Mouse (Mus musculus) kidney, adult 8-10 months (tissue): ENCODE data around the gene Lsm3.

ENCODE experiments used
- DNase-seq, 2 experiments: peaks; one replicate each; pipeline ENCODE4 v3.0.0; 2022

Gene Lsm3

GRCm38 (mm10) chr6:91514135-91514534, 1.6 kb upstream of the Lsm3 start:
- DNase-seq, result no peak

GRCm38 (mm10) chr6:91514737-91515362, 878 bp upstream of the Lsm3 start:
- DNase-seq, result no peak

- no peak for DNase-seq
Observed at GRCm38 (mm10) chr6:91518454-91519020, 2.8 kb downstream of the Lsm3 start.

- DNase-seq, result no peak
Observed at GRCm38 (mm10) chr6:91522816-91523215, 7.1 kb downstream of the Lsm3 start.

GRCm38 (mm10) chr6:91525544-91525943, 9.8 kb downstream of the Lsm3 start:
- DNase-seq, result no peak

- DNase-seq, result peak in 1 of 2 experiments; percentile 57
Observed at GRCm38 (mm10) chr6:91527227-91527860, 11.6 kb downstream of the Lsm3 start.

GRCm38 (mm10) chr6:91528265-91528664, 12.5 kb downstream of the Lsm3 start:
- peak in 1 of 2 experiments; percentile 47 for DNase-seq

GRCm38 (mm10) chr6:91530673-91531072, 14.9 kb downstream of the Lsm3 start:
- no peak for DNase-seq

- no peak for DNase-seq
Observed at GRCm38 (mm10) chr6:91531276-91531675, 15.5 kb downstream of the Lsm3 start.

GRCm38 (mm10) chr6:91532661-91533060, 16.9 kb downstream of the Lsm3 start:
- DNase-seq, result no peak

- DNase-seq, result peak; percentile 81 to 88
Observed at GRCm38 (mm10) chr6:91533359-91533758, 17.6 kb downstream of the Lsm3 start.

- no peak for DNase-seq
Observed at GRCm38 (mm10) chr6:91533771-91534170, 18.0 kb downstream of the Lsm3 start.

GRCm38 (mm10) chr6:91534268-91534667, 18.5 kb downstream of the Lsm3 start:
- peak; percentile 78 to 81 for DNase-seq

GRCm38 (mm10) chr6:91535231-91535630, 19.5 kb downstream of the Lsm3 start:
- no peak for DNase-seq

GRCm38 (mm10) chr6:91536047-91536765, 20.5 kb downstream of the Lsm3 start:
- DNase-seq, result peak; percentile 60 to 84

GRCm38 (mm10) chr6:91541276-91541675, 25.5 kb downstream of the Lsm3 start:
- DNase-seq, result no peak

- no peak for DNase-seq
Observed at GRCm38 (mm10) chr6:91543056-91543455, 27.3 kb downstream of the Lsm3 start.

GRCm38 (mm10) chr6:91546241-91546884, 30.6 kb downstream of the Lsm3 start:
- DNase-seq, result no peak

- DNase-seq, result no peak
Observed at GRCm38 (mm10) chr6:91547313-91547712, 31.6 kb downstream of the Lsm3 start.

- DNase-seq, result no peak
Observed at GRCm38 (mm10) chr6:91549621-91550020, 33.9 kb downstream of the Lsm3 start.

- DNase-seq, result no peak
Observed at GRCm38 (mm10) chr6:91551671-91552070, 35.9 kb downstream of the Lsm3 start.

GRCm38 (mm10) chr6:91552693-91553092, 37.0 kb downstream of the Lsm3 start:
- DNase-seq, result no peak

GRCm38 (mm10) chr6:91558565-91558964, 42.8 kb downstream of the Lsm3 start:
- DNase-seq, result no peak
